Mouse (Mus musculus): ENCODE data around the gene Dpp9. TPM values are rescaled to one million over a fixed set of nuclear protein-coding genes. Genes with fewer than 3 reads are reported as not detected.

Dpp9 gene
- polyA plus RNA-seq, 1 experiment from 2014 or later: 23.5 TPM

DNA sequence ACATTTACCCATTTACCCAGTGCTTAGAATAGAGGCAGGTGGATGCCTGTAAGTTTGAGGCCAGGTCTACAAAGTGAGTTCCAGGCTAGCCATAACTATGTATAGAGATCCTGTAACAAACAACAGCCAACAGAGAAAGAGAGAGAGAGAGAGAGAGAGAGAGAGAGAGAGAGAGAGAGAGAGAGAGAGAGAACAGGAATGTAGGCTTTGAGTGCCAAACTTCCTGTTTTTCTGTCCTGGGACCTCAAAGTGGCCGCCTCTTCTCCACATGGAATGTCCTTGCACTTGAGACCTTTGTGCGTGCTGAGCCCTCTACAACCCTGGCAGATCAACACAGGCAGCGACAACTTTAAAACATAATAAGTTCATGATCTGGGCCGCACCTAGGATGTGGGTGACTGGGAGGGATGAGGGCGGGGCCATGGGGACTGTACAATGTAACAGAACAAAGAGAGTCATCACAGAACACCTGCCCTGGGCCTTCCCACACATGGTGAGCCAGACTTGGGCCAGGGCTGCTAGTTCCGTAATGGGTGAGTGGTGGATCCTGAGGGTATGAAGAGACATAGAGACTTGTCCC lies 55.1 kb downstream of the Dpp9 start:
- Histone ChIP-seq H3K27ac (ENCODE audit: low read length) (no peak overlapping the region), H3K9me3 (replicated peaks; ENCODE audit: control insufficient read depth, low read length) (no peaks in the 10 kb centered on the region), H3K4me2 (ENCODE audit: low read depth, low read length) (no peak overlapping the region), H3K4me1 (ENCODE audit: control insufficient read depth, low read depth, low read length) (peaks cover 17% of the 10 kb centered on the region), H3K27me3 (ENCODE audit: control insufficient read depth, insufficient read depth, low read depth, low read length) (no peaks in the 10 kb centered on the region), H3K36me3 (ENCODE audit: control insufficient read depth, insufficient read depth) (no peaks in the 10 kb centered on the region), H3K4me3 (ENCODE audit: low read depth, low read length) (no peak overlapping the region), H3K9ac (ENCODE audit: low read depth, low read length) (peak overlapping the region; percentile 18; the same call in 1 of the 2 replicates)
- WGBS (ENCODE audit: insufficient replicate concordance): 58% methylated on average over 6 of the region's 6 CpGs
- no peak for ATAC-seq (ENCODE audit: low read depth)

DNA sequence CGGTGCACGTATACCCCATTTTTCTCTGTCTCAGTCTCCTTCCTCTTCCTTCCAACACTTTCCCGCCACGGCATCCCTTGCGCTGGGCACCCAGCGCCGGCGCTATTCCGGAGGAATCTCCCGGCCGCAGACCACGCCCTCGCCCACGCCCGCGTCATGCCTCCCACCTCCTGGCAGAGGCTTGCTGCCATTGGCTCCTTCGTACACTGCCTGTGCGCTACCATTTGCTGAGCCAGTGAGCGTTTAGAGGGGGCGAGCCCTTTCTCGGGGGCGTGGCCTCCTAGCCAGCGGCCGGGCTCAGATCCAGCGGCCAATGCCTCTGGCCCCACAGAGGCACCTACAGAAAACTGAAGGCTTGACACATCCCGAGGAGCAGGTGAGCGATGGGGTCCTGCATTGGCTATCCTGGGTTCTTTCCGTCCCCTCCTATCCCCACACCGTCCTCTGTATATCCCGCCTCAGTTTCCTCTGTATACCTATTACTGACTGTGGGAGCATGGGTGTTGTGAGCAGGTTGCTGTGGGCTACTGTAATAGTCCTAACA lies 56.4 kb downstream of the Dpp9 start, which contains the start of gene Tnfaip8l1:
Gene Tnfaip8l1, plus strand, starts transcription at position 247 of the 544 bp plus-strand sequence.
- H3K4me3 ChIP-seq (ENCODE audit: low read depth, low read length): peak within 1 kb of the TSS; percentile 57
- H3K27ac ChIP-seq (ENCODE audit: low read length): peak within 1 kb of the TSS; percentile 12; the same call in 1 of the 2 replicates
- H3K36me3 ChIP-seq (ENCODE audit: control insufficient read depth, insufficient read depth): no peaks in the 10 kb centered on the region
- H3K27me3 ChIP-seq (ENCODE audit: control insufficient read depth, insufficient read depth, low read depth, low read length): peaks cover 3% of the 10 kb centered on the region; the same call in 1 of the 2 replicates
- H3K9me3 ChIP-seq (replicated peaks; ENCODE audit: control insufficient read depth, low read length): no peaks in the 10 kb centered on the region
- H3K4me2 ChIP-seq (ENCODE audit: low read depth, low read length): peak within 1 kb of the TSS; percentile 79
- H3K4me1 ChIP-seq (ENCODE audit: control insufficient read depth, low read depth, low read length): peaks cover 17% of the 10 kb centered on the region
- H3K9ac ChIP-seq (ENCODE audit: low read depth, low read length): peak within 1 kb of the TSS; percentile 47
- 2% methylated on average over 30 of the region's 30 CpGs for WGBS (ENCODE audit: insufficient replicate concordance)
- ATAC-seq (ENCODE audit: low read depth): peak; percentile 99

DNA sequence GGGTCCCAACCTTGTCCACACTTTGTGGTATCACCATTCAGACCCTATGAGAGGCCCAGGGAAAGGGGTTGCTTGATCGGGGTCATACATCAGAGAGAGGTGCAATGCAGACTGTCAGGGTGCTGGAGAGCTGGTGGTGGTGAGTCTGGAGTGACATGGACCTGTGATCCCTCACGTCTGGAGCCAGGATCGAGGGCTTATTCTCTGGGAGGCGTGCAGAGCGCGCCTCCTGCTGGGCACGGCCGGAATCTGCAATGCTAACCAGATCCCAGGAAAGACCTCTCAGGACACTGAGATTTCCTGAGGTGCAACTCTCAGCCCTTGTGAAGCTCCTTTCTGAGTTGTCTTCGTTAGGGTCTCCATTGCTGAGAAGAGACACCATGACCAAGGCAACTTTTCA lies 59.0 kb downstream of the Dpp9 start:
- Histone ChIP-seq H3K4me2 (ENCODE audit: low read depth, low read length) (no peak overlapping the region), H3K4me1 (ENCODE audit: control insufficient read depth, low read depth, low read length) (peaks cover 17% of the 10 kb centered on the region), H3K36me3 (ENCODE audit: control insufficient read depth, insufficient read depth) (no peaks in the 10 kb centered on the region), H3K27me3 (ENCODE audit: control insufficient read depth, insufficient read depth, low read depth, low read length) (peaks cover 3% of the 10 kb centered on the region), H3K9me3 (replicated peaks; ENCODE audit: control insufficient read depth, low read length) (no peaks in the 10 kb centered on the region), H3K4me3 (ENCODE audit: low read depth, low read length) (no peak overlapping the region), H3K27ac (ENCODE audit: low read length) (no peak overlapping the region), H3K9ac (ENCODE audit: low read depth, low read length) (no peak overlapping the region)
- under 1% methylated on average over 9 of the region's 9 CpGs for WGBS (ENCODE audit: insufficient replicate concordance)
- ATAC-seq (ENCODE audit: low read depth): no peak

DNA sequence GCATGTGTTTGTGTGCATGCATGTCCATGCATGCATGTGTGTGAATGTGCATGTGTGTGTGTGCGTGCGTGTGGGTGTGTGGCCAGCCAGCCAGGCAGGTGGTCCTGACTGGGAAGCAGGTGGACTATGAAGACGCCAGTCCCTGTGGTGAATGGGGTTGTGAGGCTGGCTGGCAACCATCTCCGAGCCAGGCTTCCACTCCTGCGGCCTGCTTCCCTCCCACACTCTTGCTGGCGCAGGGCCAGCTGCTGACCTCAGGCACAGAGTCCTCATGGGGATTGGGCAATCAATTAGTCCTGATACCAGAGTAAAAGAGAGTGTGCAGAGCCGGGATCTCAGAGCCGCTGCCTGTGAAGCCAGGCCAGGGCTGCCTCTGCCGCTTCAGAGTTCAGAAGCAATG lies 65.1 kb downstream of the Dpp9 start:
- H3K4me3 ChIP-seq (ENCODE audit: low read depth, low read length): no peak overlapping the region
- H3K4me1 ChIP-seq (ENCODE audit: control insufficient read depth, low read depth, low read length): peaks cover 6% of the 10 kb centered on the region
- no peaks in the 10 kb centered on the region for H3K9me3 ChIP-seq (replicated peaks; ENCODE audit: control insufficient read depth, low read length)
- peak; percentile 76 for ATAC-seq (ENCODE audit: low read depth)
- H3K27me3 ChIP-seq (ENCODE audit: control insufficient read depth, insufficient read depth, low read depth, low read length): peaks cover 17% of the 10 kb centered on the region
- no peaks in the 10 kb centered on the region for H3K36me3 ChIP-seq (ENCODE audit: control insufficient read depth, insufficient read depth)
- 35% methylated on average over 9 of the region's 9 CpGs for WGBS (ENCODE audit: insufficient replicate concordance)
- no peak overlapping the region for H3K9ac ChIP-seq (ENCODE audit: low read depth, low read length)
- H3K4me2 ChIP-seq (ENCODE audit: low read depth, low read length): no peak overlapping the region
- no peak overlapping the region for H3K27ac ChIP-seq (ENCODE audit: low read length)

DNA sequence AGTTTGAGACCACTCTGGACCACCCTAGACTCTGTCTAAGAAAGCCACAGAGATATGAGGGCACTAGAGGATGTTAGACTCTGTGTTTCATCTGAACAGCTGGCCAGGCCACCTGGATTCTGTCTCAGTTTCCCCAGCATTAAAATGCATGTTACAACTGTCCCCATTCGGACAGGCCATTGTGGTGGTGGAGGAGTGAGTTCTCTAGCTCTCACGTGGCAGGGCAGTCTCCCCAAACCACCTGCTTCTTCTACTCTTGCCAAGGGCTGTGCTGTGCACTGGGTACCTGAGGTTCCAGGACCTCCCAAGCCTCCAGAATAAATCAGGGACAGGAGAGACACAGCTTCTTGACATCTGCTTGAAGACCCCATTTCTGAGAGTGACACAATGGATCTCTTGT lies 68.8 kb downstream of the Dpp9 start:
- Histone ChIP-seq H3K36me3 (ENCODE audit: control insufficient read depth, insufficient read depth) (no peaks in the 10 kb centered on the region), H3K4me3 (ENCODE audit: low read depth, low read length) (no peak overlapping the region), H3K4me1 (ENCODE audit: control insufficient read depth, low read depth, low read length) (peaks cover 6% of the 10 kb centered on the region), H3K27me3 (ENCODE audit: control insufficient read depth, insufficient read depth, low read depth, low read length) (peaks cover 32% of the 10 kb centered on the region), H3K9me3 (replicated peaks; ENCODE audit: control insufficient read depth, low read length) (no peaks in the 10 kb centered on the region), H3K9ac (ENCODE audit: low read depth, low read length) (no peak overlapping the region), H3K4me2 (ENCODE audit: low read depth, low read length) (no peak overlapping the region), H3K27ac (ENCODE audit: low read length) (no peak overlapping the region)
- ATAC-seq (ENCODE audit: low read depth): no peak
- 20% methylated on average over 2 of the region's 2 CpGs for WGBS (ENCODE audit: insufficient replicate concordance)

DNA sequence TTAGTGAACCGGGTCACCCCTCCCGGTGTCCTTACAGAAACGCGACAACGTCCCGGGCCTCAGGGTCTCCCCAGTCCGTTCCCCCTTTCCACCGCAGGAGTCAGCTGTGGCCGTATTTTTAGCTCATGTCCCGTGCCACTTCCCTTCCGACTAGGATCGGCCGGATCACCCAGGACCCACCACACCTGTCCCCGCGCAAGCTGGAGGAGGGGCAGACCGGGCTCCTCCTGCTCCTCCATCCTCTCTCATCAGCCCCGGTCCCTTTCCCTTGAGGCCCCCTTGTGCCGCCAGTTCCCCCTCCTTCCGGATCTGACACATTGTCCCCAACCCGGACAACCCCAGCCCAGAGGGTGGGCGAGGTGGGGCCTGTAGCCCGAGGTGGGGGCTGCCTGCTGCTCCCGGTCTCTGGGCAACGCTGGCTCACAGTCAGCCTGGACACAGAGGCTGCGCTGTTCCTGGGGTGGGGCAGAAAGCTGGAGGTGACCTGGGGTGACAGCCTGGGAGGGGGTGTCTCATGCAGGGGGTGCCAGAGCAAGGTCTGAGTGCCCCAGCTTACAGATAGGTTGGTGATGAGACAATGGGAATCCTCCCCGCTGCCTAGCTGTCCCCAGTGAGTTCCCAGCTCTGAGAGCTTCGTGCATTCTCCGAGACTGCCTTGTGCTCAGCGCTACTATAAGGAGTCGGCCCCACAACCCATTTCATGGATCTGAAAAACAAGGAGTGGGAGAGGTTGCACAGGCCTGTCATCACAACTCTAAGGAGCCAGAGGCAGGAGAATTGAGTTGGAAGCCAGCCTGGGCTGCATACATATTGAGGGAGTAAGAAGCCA lies 69.7 kb downstream of the Dpp9 start:
- Histone ChIP-seq H3K27me3 (ENCODE audit: control insufficient read depth, insufficient read depth, low read depth, low read length) (peaks cover 37% of the 10 kb centered on the region), H3K27ac (ENCODE audit: low read length) (no peak overlapping the region), H3K9ac (ENCODE audit: low read depth, low read length) (no peak overlapping the region), H3K9me3 (replicated peaks; ENCODE audit: control insufficient read depth, low read length) (no peaks in the 10 kb centered on the region), H3K4me3 (ENCODE audit: low read depth, low read length) (no peak overlapping the region), H3K4me2 (ENCODE audit: low read depth, low read length) (no peak overlapping the region), H3K36me3 (ENCODE audit: control insufficient read depth, insufficient read depth) (no peaks in the 10 kb centered on the region), H3K4me1 (ENCODE audit: control insufficient read depth, low read depth, low read length) (peaks cover 6% of the 10 kb centered on the region)
- WGBS (ENCODE audit: insufficient replicate concordance): 5% methylated on average over 30 of the region's 30 CpGs
- no peak for ATAC-seq (ENCODE audit: low read depth)

DNA sequence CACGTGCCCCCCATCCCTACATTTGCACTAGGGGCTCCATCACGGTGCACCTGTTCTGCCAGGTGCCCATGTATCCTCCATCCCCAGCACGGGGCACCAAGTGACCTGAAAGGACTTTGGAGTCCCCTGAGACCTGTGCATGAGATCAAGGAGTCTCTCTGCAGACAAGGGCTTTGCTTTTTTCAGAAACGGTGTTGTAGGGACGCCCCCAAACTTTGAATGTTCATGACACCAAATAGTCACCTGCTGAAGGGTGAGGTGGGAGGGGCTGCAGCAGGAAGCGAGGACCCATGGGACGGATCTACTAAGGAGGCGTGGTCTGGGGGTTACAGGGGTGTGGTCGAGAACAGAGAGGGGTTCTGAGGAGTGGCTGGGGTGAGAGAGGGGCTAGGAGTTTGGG lies 70.4 kb downstream of the Dpp9 start:
- Histone ChIP-seq H3K36me3 (ENCODE audit: control insufficient read depth, insufficient read depth) (no peaks in the 10 kb centered on the region), H3K4me1 (ENCODE audit: control insufficient read depth, low read depth, low read length) (peaks cover 3% of the 10 kb centered on the region; the same call in 1 of the 2 replicates), H3K4me3 (ENCODE audit: low read depth, low read length) (no peak overlapping the region), H3K9ac (ENCODE audit: low read depth, low read length) (no peak overlapping the region), H3K9me3 (replicated peaks; ENCODE audit: control insufficient read depth, low read length) (no peaks in the 10 kb centered on the region), H3K27ac (ENCODE audit: low read length) (no peak overlapping the region), H3K27me3 (ENCODE audit: control insufficient read depth, insufficient read depth, low read depth, low read length) (peaks cover 41% of the 10 kb centered on the region), H3K4me2 (ENCODE audit: low read depth, low read length) (no peak overlapping the region)
- 17% methylated on average over 9 of the region's 9 CpGs for WGBS (ENCODE audit: insufficient replicate concordance)
- ATAC-seq (ENCODE audit: low read depth): no peak

DNA sequence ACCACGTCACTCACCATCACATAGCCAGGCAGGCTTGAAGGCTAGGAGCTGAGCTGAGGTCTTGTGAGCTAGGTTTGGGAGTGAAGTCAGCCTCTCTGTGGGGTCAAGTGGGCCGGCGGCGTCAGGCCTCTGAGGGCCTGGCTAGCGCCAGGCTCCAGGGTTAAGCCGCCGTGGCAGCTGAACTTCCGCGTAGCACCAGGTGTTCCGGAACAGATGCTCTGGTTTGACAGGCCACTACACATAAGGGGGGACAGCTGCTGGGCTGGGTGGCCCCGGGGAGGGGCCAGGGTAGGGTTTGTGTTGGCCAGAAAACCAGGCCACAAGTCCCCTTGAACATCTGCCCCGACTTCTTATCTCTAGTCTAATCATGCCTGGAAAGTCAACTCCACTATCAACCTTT lies 71.3 kb downstream of the Dpp9 start:
- ATAC-seq (ENCODE audit: low read depth): no peak
- no peak overlapping the region for H3K4me3 ChIP-seq (ENCODE audit: low read depth, low read length)
- no peaks in the 10 kb centered on the region for H3K36me3 ChIP-seq (ENCODE audit: control insufficient read depth, insufficient read depth)
- WGBS (ENCODE audit: insufficient replicate concordance): 46% methylated on average over 12 of the region's 12 CpGs
- H3K9me3 ChIP-seq (replicated peaks; ENCODE audit: control insufficient read depth, low read length): no peaks in the 10 kb centered on the region
- H3K4me1 ChIP-seq (ENCODE audit: control insufficient read depth, low read depth, low read length): peaks cover 3% of the 10 kb centered on the region; the same call in 1 of the 2 replicates
- H3K9ac ChIP-seq (ENCODE audit: low read depth, low read length): no peak overlapping the region
- no peak overlapping the region for H3K4me2 ChIP-seq (ENCODE audit: low read depth, low read length)
- no peak overlapping the region for H3K27ac ChIP-seq (ENCODE audit: low read length)
- H3K27me3 ChIP-seq (ENCODE audit: control insufficient read depth, insufficient read depth, low read depth, low read length): peaks cover 42% of the 10 kb centered on the region

DNA sequence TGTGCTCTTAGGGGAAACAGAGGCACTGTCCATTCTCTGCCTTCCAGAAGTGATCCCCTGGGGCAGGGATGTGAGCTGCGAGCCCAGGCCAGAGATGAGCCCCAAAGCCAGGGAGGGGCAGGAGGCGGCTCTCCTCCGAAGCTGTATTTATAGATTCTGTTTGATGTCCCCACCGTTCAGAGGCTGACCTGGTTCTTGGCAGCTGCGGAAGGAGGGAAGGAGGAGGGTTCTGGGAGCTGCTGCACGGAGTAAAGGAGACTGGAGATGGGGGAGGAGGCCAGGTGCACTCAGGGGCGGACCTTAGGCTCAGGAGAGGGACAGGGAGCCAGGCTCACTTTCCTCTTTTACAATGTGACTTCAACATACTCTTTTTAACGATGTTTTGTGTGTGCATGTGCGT lies 72.6 kb downstream of the Dpp9 start:
- H3K4me1 ChIP-seq (ENCODE audit: control insufficient read depth, low read depth, low read length): peaks cover 10% of the 10 kb centered on the region; the same call in 1 of the 2 replicates
- peaks cover 55% of the 10 kb centered on the region for H3K27me3 ChIP-seq (ENCODE audit: control insufficient read depth, insufficient read depth, low read depth, low read length)
- no peaks in the 10 kb centered on the region for H3K36me3 ChIP-seq (ENCODE audit: control insufficient read depth, insufficient read depth)
- H3K27ac ChIP-seq (ENCODE audit: low read length): no peak overlapping the region
- WGBS (ENCODE audit: insufficient replicate concordance): 31% methylated on average over 9 of the region's 9 CpGs
- H3K4me3 ChIP-seq (ENCODE audit: low read depth, low read length): no peak overlapping the region
- no peak overlapping the region for H3K9ac ChIP-seq (ENCODE audit: low read depth, low read length)
- no peak overlapping the region for H3K4me2 ChIP-seq (ENCODE audit: low read depth, low read length)
- H3K9me3 ChIP-seq (replicated peaks; ENCODE audit: control insufficient read depth, low read length): no peaks in the 10 kb centered on the region
- ATAC-seq (ENCODE audit: low read depth): no peak
